Mouse (Mus musculus): ENCODE results near the gene Mvk. TPM values are rescaled to one million over a fixed set of nuclear protein-coding genes. Genes with fewer than 3 reads are reported as not detected.

The Mvk gene
- total and polyA plus RNA-seq, 3 experiments = 33.5 to 37.7 TPM; not detected in 1

DNA sequence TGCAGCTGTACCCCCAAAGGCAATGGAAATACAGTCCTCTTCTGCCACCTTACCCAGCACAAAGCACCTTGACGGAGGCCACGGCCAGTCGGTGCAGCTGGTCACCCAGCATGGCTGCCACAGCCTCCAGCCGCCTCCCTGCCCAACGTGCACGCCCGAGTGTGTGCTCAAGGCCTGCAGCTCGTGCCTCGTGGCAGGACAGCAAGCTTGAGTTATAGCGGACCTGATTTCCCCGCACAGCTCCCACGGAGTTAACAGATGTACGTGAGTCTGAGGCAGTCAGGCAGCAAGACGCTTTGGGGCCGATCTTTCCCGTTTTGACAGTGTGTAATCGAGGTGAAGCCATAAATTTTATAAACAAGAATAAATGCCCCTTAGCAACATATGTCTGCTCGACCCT, 15.4 kb upstream of the Mvk start:
- no peaks in the 10 kb centered on the region for H3K36me3 ChIP-seq (ENCODE audit: control insufficient read depth in 1 of 2, insufficient read depth in 2 of 2, low read length in 2 of 2)
- H3K27ac ChIP-seq (ENCODE audit: control insufficient read depth, low read depth, low read length) = no peak overlapping the region
- no peak for DNase-seq (ENCODE audit: low read depth, low spot score)
- no peak overlapping the region for H3K9ac ChIP-seq (ENCODE audit: control insufficient read depth, low read depth, low read length, poor library complexity, severe bottlenecking)
- H3K9me3 ChIP-seq (replicated peaks; ENCODE audit: insufficient read depth, low read length) = no peaks in the 10 kb centered on the region
- no peaks in the 10 kb centered on the region for H3K27me3 ChIP-seq (ENCODE audit: control insufficient read depth in 1 of 2, insufficient read depth in 2 of 2, low read length in 2 of 2)
- no peaks in the 10 kb centered on the region for H3K79me2 ChIP-seq (ENCODE audit: control insufficient read depth, insufficient read depth, low read length, poor library complexity)
- H3K4me3 ChIP-seq (ENCODE audit: control insufficient read depth in 1 of 2, insufficient read depth in 1 of 2, low read depth in 2 of 2, low read length in 2 of 2) = no peak overlapping the region
- no peak for TF ChIP-seq E2F4 (IDR thresholded peaks at IDR 0.05; ENCODE audit: borderline replicate concordance, low read depth, low read length)
- TF ChIP-seq SIN3A (IDR thresholded peaks at IDR 0.05; ENCODE audit: low read length) = no peak
- no peak for TF ChIP-seq BHLHE40 (IDR thresholded peaks at IDR 0.05; ENCODE audit: borderline replicate concordance, low read depth, low read length)
- TF ChIP-seq KAT2A (conservative IDR thresholded peaks at IDR 0.05; ENCODE audit: low read depth, low read length) = no peak
- no peak for TF ChIP-seq MEF2A (IDR thresholded peaks at IDR 0.05; ENCODE audit: extremely low read depth, insufficient replicate concordance, low read depth, low read length, poor library complexity, severe bottlenecking)
- no peak for TF ChIP-seq RCOR1 (IDR thresholded peaks at IDR 0.05; ENCODE audit: low read depth, low read length)
- no peak for TF ChIP-seq NELFE (IDR thresholded peaks at IDR 0.05; ENCODE audit: low read depth, low read length)
- TF ChIP-seq GABPA (IDR thresholded peaks at IDR 0.05; ENCODE audit: low read depth, low read length) = no peak
- no peak for TF ChIP-seq CHD1 (IDR thresholded peaks at IDR 0.05; ENCODE audit: low read depth, low read length)
- TF ChIP-seq GATA1 (IDR thresholded peaks at IDR 0.05; ENCODE audit: low read depth, low read length) = no peak
- no peak for TF ChIP-seq ZMIZ1 (IDR thresholded peaks at IDR 0.05; ENCODE audit: low read depth, low read length)
- TF ChIP-seq MAFK (IDR thresholded peaks at IDR 0.05; ENCODE audit: borderline replicate concordance, low read depth, low read length) = no peak
- no peak for TF ChIP-seq JUND (IDR thresholded peaks at IDR 0.05; ENCODE audit: low read depth, low read length)
- TF ChIP-seq CHD2 (IDR thresholded peaks at IDR 0.05; ENCODE audit: low read length) = no peak
- no peak for TF ChIP-seq HCFC1 (IDR thresholded peaks at IDR 0.05; ENCODE audit: low read depth, low read length)
- no peaks in the 10 kb centered on the region for H3K4me1 ChIP-seq (ENCODE audit: control insufficient read depth in 1 of 2, insufficient read depth in 2 of 2, low read length in 2 of 2)

DNA sequence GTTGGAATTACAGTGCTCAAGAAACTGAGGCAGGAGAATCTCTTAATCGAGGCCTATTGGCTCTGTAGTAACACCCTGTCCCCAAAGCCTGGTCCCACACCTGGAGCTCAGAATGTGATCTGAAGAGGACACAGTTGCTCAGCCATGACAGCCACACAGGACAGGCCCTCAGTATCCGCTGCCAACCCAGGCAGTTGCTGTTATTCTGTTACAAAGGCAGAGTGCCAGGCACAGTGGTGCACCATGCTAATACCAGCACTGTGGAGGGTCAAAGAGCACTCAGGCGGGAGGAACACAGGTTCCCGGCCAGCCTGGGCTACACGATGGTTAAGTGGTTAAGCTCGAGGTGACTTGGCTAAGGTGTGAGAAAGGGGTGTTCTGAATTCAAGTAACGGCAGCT, 14.3 kb upstream of the Mvk start:
- no peaks in the 10 kb centered on the region for H3K79me2 ChIP-seq (ENCODE audit: control insufficient read depth, insufficient read depth, low read length, poor library complexity)
- DNase-seq (ENCODE audit: low read depth, low spot score) = no peak
- H3K9ac ChIP-seq (ENCODE audit: control insufficient read depth, low read depth, low read length, poor library complexity, severe bottlenecking) = no peak overlapping the region
- TF ChIP-seq MAX (IDR thresholded peaks at IDR 0.05; ENCODE audit: low read length) = no peak
- no peak for TF ChIP-seq MAZ (IDR thresholded peaks at IDR 0.05; ENCODE audit: low read depth, low read length)
- TF ChIP-seq CTCF (IDR thresholded peaks at IDR 0.05 in 2 of 3, conservative IDR thresholded peaks at IDR 0.05 in 1 of 3; ENCODE audit: control insufficient read depth in 1 of 3, insufficient read depth in 1 of 3, low read depth in 2 of 3, low read length in 3 of 3, poor library complexity in 1 of 3, severe bottlenecking in 1 of 3) = no peak
- no peak for TF ChIP-seq NELFE (IDR thresholded peaks at IDR 0.05; ENCODE audit: low read depth, low read length)
- TF ChIP-seq ZKSCAN1 (IDR thresholded peaks at IDR 0.05; ENCODE audit: low read depth, low read length) = no peak
- no peak for TF ChIP-seq ETS1 (IDR thresholded peaks at IDR 0.05; ENCODE audit: low read depth, low read length)
- TF ChIP-seq USF2 (IDR thresholded peaks at IDR 0.05; ENCODE audit: borderline replicate concordance in 1 of 2, insufficient read depth in 1 of 2, low read depth in 1 of 2, low read length in 2 of 2) = no peak
- TF ChIP-seq HCFC1 (IDR thresholded peaks at IDR 0.05; ENCODE audit: low read depth, low read length) = no peak
- no peak for TF ChIP-seq POLR2AphosphoS2 (IDR thresholded peaks at IDR 0.05; ENCODE audit: low read length)
- H3K27ac ChIP-seq (ENCODE audit: control insufficient read depth, low read depth, low read length) = no peak overlapping the region
- H3K9me3 ChIP-seq (replicated peaks; ENCODE audit: insufficient read depth, low read length) = no peaks in the 10 kb centered on the region
- H3K36me3 ChIP-seq (ENCODE audit: control insufficient read depth in 1 of 2, insufficient read depth in 2 of 2, low read length in 2 of 2) = no peaks in the 10 kb centered on the region
- H3K27me3 ChIP-seq (ENCODE audit: control insufficient read depth in 1 of 2, insufficient read depth in 2 of 2, low read length in 2 of 2) = no peaks in the 10 kb centered on the region
- H3K4me1 ChIP-seq (ENCODE audit: control insufficient read depth in 1 of 2, insufficient read depth in 2 of 2, low read length in 2 of 2) = no peaks in the 10 kb centered on the region
- no peak overlapping the region for H3K4me3 ChIP-seq (ENCODE audit: control insufficient read depth in 1 of 2, insufficient read depth in 1 of 2, low read depth in 2 of 2, low read length in 2 of 2)

Data from MEL (cell line).